Mouse (Mus musculus) intestine, embryonic 14.5 days (tissue): ENCODE data around the gene Krtdap. TPM values are rescaled to one million over a fixed set of nuclear protein-coding genes. Genes with fewer than 3 reads are reported as not detected.
"Not testable (repeated sequence)": the region's sequence is repeated elsewhere in the genome, so short reads cannot be mapped to it uniquely, and the experiment has no call there.

Experiments
- ATAC-seq: fragments of 200-750 bp; cut with Nextera tagmentation; replicated peaks from 2 replicates; pipeline ENCODE4 v1.8.0; 2017; ENCODE audit warnings: low read depth, moderate number of reproducible peaks, moderate TSS enrichment, moderate library complexity; ENCODE audit not compliant: low FRiP score, low TSS enrichment
- DNase-seq: peaks from one replicate; pipeline ENCODE4 v3.0.0-alpha.2; 2018; ENCODE audit warnings: low spot score
- H3K27ac ChIP-seq: fragments of 300-500 bp; sonication (generic); 2 replicates; pipeline ENCODE4 v1.5.1; 2014; ENCODE audit warnings: low read depth, mild to moderate bottlenecking, control low read depth
- H3K27me3 ChIP-seq: fragments of 300-500 bp; sonication (generic); replicated peaks from 2 replicates; pipeline ENCODE4 v1.6.1; 2014; ENCODE audit warnings: low read length, control low read depth; ENCODE audit not compliant: control insufficient read depth, insufficient read depth
- H3K36me3 ChIP-seq: fragments of 300-500 bp; sonication (generic); 2 replicates; pipeline ENCODE4 v1.6.1; 2014; ENCODE audit warnings: low read length, control low read depth; ENCODE audit not compliant: control insufficient read depth, insufficient read depth
- H3K4me1 ChIP-seq: fragments of 300-500 bp; sonication (generic); replicated peaks from 2 replicates; pipeline ENCODE4 v1.6.1; 2014; ENCODE audit warnings: low read length, control low read depth, mixed read lengths; ENCODE audit not compliant: control insufficient read depth, insufficient read depth
- H3K4me2 ChIP-seq: fragments of 300-500 bp; sonication (generic); 2 replicates; pipeline ENCODE4 v1.6.1; 2014; ENCODE audit warnings: low read length
- H3K4me3 ChIP-seq: fragments of 300-500 bp; sonication (generic); 2 replicates; pipeline ENCODE4 v1.5.1; 2014; ENCODE audit warnings: low read depth, low read length, control low read depth, mixed read lengths
- H3K9ac ChIP-seq: fragments of 300-500 bp; sonication (generic); 2 replicates; pipeline ENCODE4 v1.6.1; 2014; ENCODE audit warnings: mild to moderate bottlenecking, low read length
- H3K9me3 ChIP-seq: fragments of 300-500 bp; sonication (generic); 2 replicates; pipeline ENCODE4 v1.6.1; 2016; ENCODE audit warnings: low read length, control low read depth; ENCODE audit not compliant: control insufficient read depth
- WGBS: fragments of 180-500 bp; shearing (Covaris S2); extraction: QIAGEN DNeasy Blood & Tissue Kit; methylation state at CpG from one replicate; pipeline ENCODE4 v1.1.7; 2014; 5-methylcytosine and 5-hydroxymethylcytosine counted together
- polyA plus RNA-seq: library from polyadenylated mRNA; unstranded; fragments of >200 nt; fragmentation: Nextera tagmentation; extraction: Ambion mirVana; gene quantifications from 2 replicates; pipeline ENCODE4 v1.2.1, GENCODE M21; 2014

Krtdap gene
- polyA plus RNA-seq, 1 experiment from 2014 or later = 0.80 TPM

GRCm38 (mm10) chr7:30821532-30821931, 33.8 kb downstream of the Krtdap start:
- no peak overlapping the region for H3K4me3 ChIP-seq
- peaks cover 7% of the 10 kb centered on the region for H3K4me1 ChIP-seq
- H3K27me3 ChIP-seq = no peaks in the 10 kb centered on the region
- 52% methylated on average over 5 of the region's 5 CpGs for WGBS
- ATAC-seq = no peak
- H3K9me3 ChIP-seq = no peaks in the 10 kb centered on the region
- no peak overlapping the region for H3K27ac ChIP-seq
- H3K9ac ChIP-seq = no peak overlapping the region
- no peak for DNase-seq
- no peaks in the 10 kb centered on the region for H3K36me3 ChIP-seq
- no peak overlapping the region for H3K4me2 ChIP-seq

DNA sequence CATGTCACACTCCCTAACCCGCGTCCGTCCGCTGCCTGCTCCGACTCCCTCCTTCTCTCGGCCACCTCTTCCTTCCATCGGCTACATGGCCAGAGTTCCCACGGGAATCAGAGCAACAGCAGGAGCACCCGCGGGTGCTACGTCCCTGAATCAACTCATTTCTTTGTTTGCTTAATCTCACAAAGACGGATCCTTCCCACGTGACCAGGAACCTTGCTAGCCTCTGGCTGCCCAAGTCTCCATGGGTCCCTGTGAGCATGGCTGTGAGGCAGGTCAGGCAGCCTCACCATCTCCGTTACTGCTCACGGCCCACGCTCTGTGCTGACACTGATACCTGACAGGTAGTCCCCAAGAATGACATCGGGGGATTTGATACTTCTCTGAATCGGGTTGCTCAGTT, 36.0 kb downstream of the Krtdap start, which contains the start of gene Ffar2:
Gene Ffar2 (minus strand): TSS at position 101 of the 400 bp plus-strand sequence.
- 88% methylated on average over 18 of the region's 18 CpGs for WGBS
- H3K9ac ChIP-seq = no peak within 1 kb of the TSS
- no peak within 1 kb of the TSS for H3K4me2 ChIP-seq
- H3K9me3 ChIP-seq = no peaks in the 10 kb centered on the region
- no peaks in the 10 kb centered on the region for H3K36me3 ChIP-seq
- peaks cover 7% of the 10 kb centered on the region for H3K4me1 ChIP-seq
- no peak for DNase-seq
- no peak for ATAC-seq
- H3K27ac ChIP-seq = no peak within 1 kb of the TSS
- H3K4me3 ChIP-seq = no peak within 1 kb of the TSS
- no peaks in the 10 kb centered on the region for H3K27me3 ChIP-seq

DNA sequence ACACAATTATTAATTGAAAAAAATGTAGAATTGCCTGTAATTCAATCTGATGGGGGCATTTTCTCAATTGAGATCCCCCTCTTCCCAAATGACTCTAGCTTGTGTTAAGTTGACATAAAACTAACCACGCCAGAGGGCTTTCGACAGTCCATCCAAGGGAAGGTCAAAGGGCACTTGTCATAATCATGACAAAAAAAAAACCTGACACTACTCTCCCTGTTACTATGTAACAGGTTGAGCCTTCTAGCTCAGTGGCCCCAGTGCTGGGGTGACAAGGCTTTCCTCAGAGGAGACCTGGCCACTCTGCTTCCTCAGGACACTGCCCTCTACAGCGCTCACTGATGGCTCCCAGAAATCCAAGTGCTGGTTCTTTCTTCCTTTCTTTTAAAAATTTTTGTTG, 36.6 kb downstream of the Krtdap start:
- Histone ChIP-seq H3K9me3 (no peaks in the 10 kb centered on the region), H3K4me2 (no peak overlapping the region), H3K4me1 (peaks cover 7% of the 10 kb centered on the region), H3K27ac (no peak overlapping the region), H3K4me3 (no peak overlapping the region), H3K9ac (no peak overlapping the region), H3K36me3 (no peaks in the 10 kb centered on the region), H3K27me3 (no peaks in the 10 kb centered on the region)
- ATAC-seq = no peak
- no peak for DNase-seq
- 85% methylated on average over 3 of the region's 3 CpGs for WGBS

GRCm38 (mm10) chr7:30826660-30827059, 39.0 kb downstream of the Krtdap start:
- WGBS = 89% methylated on average over 10 of the region's 10 CpGs
- Histone ChIP-seq H3K9me3 (no peaks in the 10 kb centered on the region), H3K27me3 (no peaks in the 10 kb centered on the region), H3K4me2 (no peak overlapping the region), H3K4me1 (no peaks in the 10 kb centered on the region), H3K27ac (no peak overlapping the region), H3K9ac (no peak overlapping the region), H3K36me3 (no peaks in the 10 kb centered on the region), H3K4me3 (no peak overlapping the region)
- DNase-seq (no peak), ATAC-seq (no peak)

DNA sequence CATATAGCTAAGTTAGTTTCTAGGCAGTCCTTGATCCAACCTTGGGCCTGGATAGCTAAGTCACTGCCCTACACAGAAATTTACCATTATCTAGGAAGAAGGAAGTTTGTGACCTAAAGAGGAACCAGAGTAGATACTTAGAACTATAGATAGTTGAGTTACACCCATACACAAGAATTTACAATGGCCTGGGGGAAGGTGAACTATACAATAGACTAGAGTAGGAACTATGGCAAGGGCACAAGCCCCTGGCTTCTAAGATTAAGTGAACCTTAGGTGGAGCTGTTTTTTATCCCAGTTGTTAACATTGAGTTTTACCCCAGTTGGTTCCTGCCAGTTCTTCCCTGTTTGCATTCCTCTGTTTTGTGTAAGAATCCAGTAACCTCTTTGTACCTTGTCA, 41.2 kb downstream of the Krtdap start:
- not testable (repeated sequence) for DNase-seq, H3K9me3 ChIP-seq, H3K36me3 ChIP-seq, H3K4me1 ChIP-seq, H3K27ac ChIP-seq, ATAC-seq, H3K27me3 ChIP-seq, H3K9ac ChIP-seq, H3K4me2 ChIP-seq, H3K4me3 ChIP-seq

- H3K36me3 ChIP-seq = no peaks in the 10 kb centered on the region
- no peaks in the 10 kb centered on the region for H3K4me1 ChIP-seq
- H3K9ac ChIP-seq = no peak overlapping the region
- no peak overlapping the region for H3K4me3 ChIP-seq
- H3K9me3 ChIP-seq = no peaks in the 10 kb centered on the region
- no peak overlapping the region for H3K4me2 ChIP-seq
- 73% methylated on average over 3 of the region's 3 CpGs for WGBS
- no peak overlapping the region for H3K27ac ChIP-seq
- ATAC-seq = no peak
- no peak for DNase-seq
- H3K27me3 ChIP-seq = no peaks in the 10 kb centered on the region
Measured at GRCm38 (mm10) chr7:30829428-30829827, 41.7 kb downstream of the Krtdap start.

DNA sequence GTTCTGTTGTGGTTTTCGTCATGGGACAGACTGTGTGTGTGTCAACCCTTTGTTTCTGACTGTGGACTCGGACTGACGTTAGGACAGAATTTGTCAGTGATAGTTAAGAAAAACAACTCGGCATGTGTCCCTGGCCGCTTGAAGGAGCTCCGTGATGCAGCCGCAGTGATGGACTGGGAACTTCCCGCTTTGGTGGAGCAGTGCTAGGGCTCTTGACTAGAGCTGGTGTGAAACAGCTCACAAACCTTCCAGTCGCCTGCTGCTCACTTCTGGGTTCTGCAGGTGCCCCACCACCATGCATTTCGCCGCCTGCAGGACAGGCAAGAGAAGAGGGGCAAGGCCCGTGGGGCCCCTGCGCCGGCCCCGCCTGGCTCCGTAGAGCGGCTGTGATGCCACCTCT, 44.6 kb downstream of the Krtdap start:
- Histone ChIP-seq H3K4me2 (no peak overlapping the region), H3K27me3 (no peaks in the 10 kb centered on the region), H3K9me3 (no peaks in the 10 kb centered on the region), H3K4me1 (no peaks in the 10 kb centered on the region), H3K4me3 (no peak overlapping the region), H3K36me3 (no peaks in the 10 kb centered on the region), H3K9ac (no peak overlapping the region), H3K27ac (no peak overlapping the region)
- DNase-seq (no peak), ATAC-seq (no peak)
- 66% methylated on average over 16 of the region's 17 CpGs for WGBS

DNA sequence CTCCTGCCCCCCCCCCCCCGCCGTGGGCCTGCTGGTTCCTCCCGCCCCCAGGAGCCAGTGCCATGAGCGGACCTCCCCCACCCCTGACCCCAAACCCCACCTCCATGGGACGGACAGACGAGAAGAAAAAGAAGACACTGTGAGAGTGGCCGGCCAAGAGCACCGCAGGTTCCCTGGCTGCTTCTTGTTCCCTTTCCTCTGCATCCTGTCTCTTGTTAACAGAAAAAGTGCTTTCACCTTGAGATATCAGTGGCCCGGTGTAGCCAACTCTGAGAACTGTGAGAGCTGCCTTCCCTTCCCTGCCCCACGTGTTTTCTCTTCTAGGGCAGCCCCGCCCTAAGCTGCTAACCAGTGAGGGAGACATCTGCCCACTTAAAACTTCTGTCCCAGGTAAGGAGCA, 45.0 kb downstream of the Krtdap start:
- 49% methylated on average over 8 of the region's 11 CpGs for WGBS
- H3K9ac ChIP-seq, H3K4me2 ChIP-seq: not testable (repeated sequence)

GRCm38 (mm10) chr7:30837277-30837676, 49.6 kb downstream of the Krtdap start:
- no peaks in the 10 kb centered on the region for H3K27me3 ChIP-seq
- no peaks in the 10 kb centered on the region for H3K36me3 ChIP-seq
- H3K27ac ChIP-seq = no peak overlapping the region
- H3K4me1 ChIP-seq = peaks cover 4% of the 10 kb centered on the region
- no peaks in the 10 kb centered on the region for H3K9me3 ChIP-seq
- no peak for ATAC-seq
- DNase-seq = no peak
- no peak overlapping the region for H3K4me3 ChIP-seq
- no peak overlapping the region for H3K4me2 ChIP-seq
- H3K9ac ChIP-seq = no peak overlapping the region

More for the DNA sequence above, 45.0 kb downstream of the Krtdap start:
- not testable (repeated sequence) for H3K4me1 ChIP-seq, H3K27ac ChIP-seq, H3K9me3 ChIP-seq, H3K4me3 ChIP-seq, ATAC-seq, DNase-seq, H3K36me3 ChIP-seq, H3K27me3 ChIP-seq
